Mouse (Mus musculus): Measurements from ENCODE around the gene Stim2.

Gene Stim2

GRCm38 (mm10) chr5:54049145-54049733, 50.9 kb downstream of the Stim2 start:
- DNase-seq (ENCODE audit: low read depth, low spot score): no peak

- DNase-seq (ENCODE audit: low read depth, low spot score): no peak
These were observed 51.6 kb downstream of the Stim2 start for GRCm38 (mm10) chr5:54049940-54050339.

GRCm38 (mm10) chr5:54051056-54051455, 52.8 kb downstream of the Stim2 start:
- DNase-seq (ENCODE audit: low read depth, low spot score): no peak

GRCm38 (mm10) chr5:54052205-54052604, 53.9 kb downstream of the Stim2 start:
- no peak for DNase-seq (ENCODE audit: low read depth, low spot score)

- DNase-seq (ENCODE audit: low read depth, low spot score): no peak
These were observed 55.5 kb downstream of the Stim2 start for GRCm38 (mm10) chr5:54053673-54054366.

- no peak for DNase-seq (ENCODE audit: low read depth, low spot score)
These were observed 58.0 kb downstream of the Stim2 start for GRCm38 (mm10) chr5:54056266-54056665.

GRCm38 (mm10) chr5:54059998-54060397, 61.7 kb downstream of the Stim2 start:
- no peak for DNase-seq (ENCODE audit: low read depth, low spot score)

- DNase-seq (ENCODE audit: low read depth, low spot score): no peak
These were observed 63.8 kb downstream of the Stim2 start for GRCm38 (mm10) chr5:54062079-54062478.

GRCm38 (mm10) chr5:54067591-54067990, 69.3 kb downstream of the Stim2 start:
- no peak for DNase-seq (ENCODE audit: low read depth, low spot score)

- no peak for DNase-seq (ENCODE audit: low read depth, low spot score)
These were observed 72.2 kb downstream of the Stim2 start for GRCm38 (mm10) chr5:54070549-54070948.

GRCm38 (mm10) chr5:54071288-54071687, 73.0 kb downstream of the Stim2 start:
- no peak for DNase-seq (ENCODE audit: low read depth, low spot score)

- DNase-seq (ENCODE audit: low read depth, low spot score): no peak
These were observed 73.4 kb downstream of the Stim2 start for GRCm38 (mm10) chr5:54071705-54072104.

GRCm38 (mm10) chr5:54073291-54073690, 75.0 kb downstream of the Stim2 start:
- DNase-seq (ENCODE audit: low read depth, low spot score): peak; percentile 18

- DNase-seq (ENCODE audit: low read depth, low spot score): no peak
These were observed 81.7 kb downstream of the Stim2 start for GRCm38 (mm10) chr5:54079997-54080396.

GRCm38 (mm10) chr5:54087912-54088311, 89.6 kb downstream of the Stim2 start:
- DNase-seq (ENCODE audit: low read depth, low spot score): no peak

- no peak for DNase-seq (ENCODE audit: low read depth, low spot score)
These were observed 99.9 kb downstream of the Stim2 start for GRCm38 (mm10) chr5:54098219-54098618.

GRCm38 (mm10) chr5:54100916-54101315, 102.6 kb downstream of the Stim2 start:
- peak; percentile 34 for DNase-seq (ENCODE audit: low read depth, low spot score)

GRCm38 (mm10) chr5:54101318-54101717, 103.0 kb downstream of the Stim2 start:
- no peak for DNase-seq (ENCODE audit: low read depth, low spot score)

- DNase-seq (ENCODE audit: low read depth, low spot score): no peak
These were observed 103.7 kb downstream of the Stim2 start for GRCm38 (mm10) chr5:54101960-54102359.

- DNase-seq (ENCODE audit: low read depth, low spot score): no peak
These were observed 108.4 kb downstream of the Stim2 start for GRCm38 (mm10) chr5:54106669-54107068.

- no peak for DNase-seq (ENCODE audit: low read depth, low spot score)
These were observed 108.8 kb downstream of the Stim2 start for GRCm38 (mm10) chr5:54107069-54107468.

GRCm38 (mm10) chr5:54109096-54109495, 110.8 kb downstream of the Stim2 start:
- no peak for DNase-seq (ENCODE audit: low read depth, low spot score)

GRCm38 (mm10) chr5:54110789-54111188, 112.5 kb downstream of the Stim2 start:
- DNase-seq (ENCODE audit: low read depth, low spot score): no peak

Measured in brain, embryonic 18.5 days (tissue).